Mouse (Mus musculus) limb, embryonic 15.5 days (tissue): ENCODE measurements around the gene Zbtb20. TPM values are rescaled to one million over a fixed set of nuclear protein-coding genes. Genes with fewer than 3 reads are reported as not detected.

ENCODE experiments used
- ATAC-seq: fragments of 200-750 bp; cut with Nextera tagmentation; 2 replicates; pipeline ENCODE4 v1.8.0; 2017; ENCODE audit warnings: low read depth, moderate TSS enrichment; ENCODE audit not compliant: insufficient number of reproducible peaks, low FRiP score, low TSS enrichment
- H3K27ac ChIP-seq: fragments of 300-500 bp; sonication (generic); 2 replicates; pipeline ENCODE4 v1.5.1; 2015; ENCODE audit warnings: moderate library complexity, mild to moderate bottlenecking, inconsistent platforms
- H3K27me3 ChIP-seq: fragments of 300-500 bp; sonication (generic); 2 replicates; pipeline ENCODE4 v1.6.1; 2015; ENCODE audit warnings: inconsistent platforms
- H3K36me3 ChIP-seq: fragments of 300-500 bp; sonication (generic); 2 replicates; pipeline ENCODE4 v1.6.1; 2015; ENCODE audit warnings: inconsistent platforms
- H3K4me1 ChIP-seq: fragments of 300-500 bp; sonication (generic); 2 replicates; pipeline ENCODE4 v1.6.1; 2015; ENCODE audit warnings: inconsistent platforms
- H3K4me2 ChIP-seq: fragments of 300-500 bp; sonication (generic); 2 replicates; pipeline ENCODE4 v1.6.1; 2015; ENCODE audit warnings: mild to moderate bottlenecking, inconsistent platforms
- H3K4me3 ChIP-seq: fragments of 300-500 bp; sonication (generic); 2 replicates; pipeline ENCODE4 v1.5.1; 2015; ENCODE audit warnings: mild to moderate bottlenecking, inconsistent platforms
- H3K9ac ChIP-seq: fragments of 300-500 bp; sonication (generic); 2 replicates; pipeline ENCODE4 v1.6.1; 2015; ENCODE audit warnings: inconsistent platforms
- H3K9me3 ChIP-seq: fragments of 300-500 bp; sonication (generic); 2 replicates; pipeline ENCODE4 v1.6.1; 2016; ENCODE audit warnings: inconsistent platforms
- WGBS: fragments of 180-500 bp; shearing (Covaris S2); methylation state at CpG from one replicate; pipeline ENCODE4 v1.1.7; 2015; 5-methylcytosine and 5-hydroxymethylcytosine counted together
- polyA plus RNA-seq: library from polyadenylated mRNA; unstranded; fragments of >200 nt; fragmentation: Nextera tagmentation; extraction: Ambion mirVana; gene quantifications from 2 replicates; pipeline ENCODE4 v1.2.1, GENCODE M21; 2015

Gene Zbtb20
- polyA plus RNA-seq, 1 experiment from 2014 or later = 22.4 TPM

- no peak overlapping the region for H3K4me3 ChIP-seq
- no peak overlapping the region for H3K4me2 ChIP-seq
- no peaks in the 10 kb centered on the region for H3K27me3 ChIP-seq
- no peak for ATAC-seq
- H3K9ac ChIP-seq = no peak overlapping the region
- H3K9me3 ChIP-seq = no peaks in the 10 kb centered on the region
- WGBS = 62% methylated on average over 2 of the region's 2 CpGs
- H3K36me3 ChIP-seq = no peaks in the 10 kb centered on the region
- H3K27ac ChIP-seq = no peak overlapping the region
- H3K4me1 ChIP-seq = no peaks in the 10 kb centered on the region
These were observed 296.5 kb downstream of the Zbtb20 start for GRCm38 (mm10) chr16:43172139-43172538.

DNA sequence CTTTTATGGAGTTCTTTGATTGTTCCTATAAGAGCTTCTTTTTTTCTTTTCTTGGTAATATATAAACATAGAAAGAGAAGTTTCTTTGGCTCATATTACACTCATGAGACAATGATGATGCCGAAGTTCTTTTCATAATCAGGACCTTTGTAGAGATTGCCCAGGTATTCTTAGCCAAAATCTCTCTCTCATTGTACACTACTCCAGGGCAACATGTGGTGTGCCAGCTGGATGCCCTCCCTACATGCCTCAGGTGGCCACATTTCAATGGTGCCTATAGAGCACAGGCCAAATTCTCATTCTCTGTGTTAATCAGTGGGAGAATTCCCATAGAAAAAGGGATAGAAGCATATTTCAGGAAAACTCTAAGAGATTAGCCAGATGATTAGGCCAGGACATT lies 297.2 kb downstream of the Zbtb20 start:
- no peaks in the 10 kb centered on the region for H3K9me3 ChIP-seq
- no peak overlapping the region for H3K4me3 ChIP-seq
- no peak overlapping the region for H3K4me2 ChIP-seq
- H3K27ac ChIP-seq = no peak overlapping the region
- WGBS = 79% methylated on average over 1 of the region's 1 CpGs
- no peak overlapping the region for H3K9ac ChIP-seq
- H3K36me3 ChIP-seq = no peaks in the 10 kb centered on the region
- no peak for ATAC-seq
- no peaks in the 10 kb centered on the region for H3K27me3 ChIP-seq
- no peaks in the 10 kb centered on the region for H3K4me1 ChIP-seq

GRCm38 (mm10) chr16:43174815-43175214 lies 299.1 kb downstream of the Zbtb20 start:
- H3K27ac ChIP-seq = no peak overlapping the region
- H3K4me1 ChIP-seq = no peaks in the 10 kb centered on the region
- 82% methylated on average over 2 of the region's 2 CpGs for WGBS
- no peaks in the 10 kb centered on the region for H3K9me3 ChIP-seq
- H3K27me3 ChIP-seq = no peaks in the 10 kb centered on the region
- H3K4me2 ChIP-seq = no peak overlapping the region
- no peaks in the 10 kb centered on the region for H3K36me3 ChIP-seq
- H3K9ac ChIP-seq = no peak overlapping the region
- ATAC-seq = no peak
- H3K4me3 ChIP-seq = no peak overlapping the region

DNA sequence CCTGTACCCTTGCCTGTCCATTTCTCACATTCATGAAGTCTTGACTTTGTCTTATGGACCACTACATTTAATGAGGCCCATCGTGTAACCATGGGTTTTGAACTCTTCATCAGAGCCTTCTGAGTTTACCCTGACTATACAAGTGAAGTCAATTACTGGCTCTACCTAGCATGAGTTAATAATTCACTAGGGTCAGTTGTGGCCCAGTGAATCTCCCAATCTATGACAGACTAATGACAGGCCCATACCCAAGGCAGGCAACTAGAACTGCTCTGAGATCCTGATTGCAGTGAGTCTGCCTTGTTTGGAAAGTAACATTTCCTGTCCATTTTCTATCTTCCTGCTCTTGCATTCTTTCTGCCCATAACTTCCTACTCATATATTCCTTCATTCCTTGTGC lies 305.4 kb downstream of the Zbtb20 start:
- no peaks in the 10 kb centered on the region for H3K4me1 ChIP-seq
- no peak overlapping the region for H3K9ac ChIP-seq
- no peak overlapping the region for H3K4me3 ChIP-seq
- H3K4me2 ChIP-seq = no peak overlapping the region
- H3K9me3 ChIP-seq = no peaks in the 10 kb centered on the region
- no peak for ATAC-seq
- H3K27me3 ChIP-seq = no peaks in the 10 kb centered on the region
- H3K27ac ChIP-seq = no peak overlapping the region
- 85% methylated on average over 1 of the region's 1 CpGs for WGBS
- no peaks in the 10 kb centered on the region for H3K36me3 ChIP-seq

GRCm38 (mm10) chr16:43190390-43190789 lies 314.7 kb downstream of the Zbtb20 start:
- no peaks in the 10 kb centered on the region for H3K27me3 ChIP-seq
- H3K4me1 ChIP-seq = no peaks in the 10 kb centered on the region
- no peak overlapping the region for H3K4me2 ChIP-seq
- no peak overlapping the region for H3K4me3 ChIP-seq
- no peaks in the 10 kb centered on the region for H3K36me3 ChIP-seq
- ATAC-seq = no peak
- no peak overlapping the region for H3K27ac ChIP-seq
- H3K9ac ChIP-seq = no peak overlapping the region
- H3K9me3 ChIP-seq = no peaks in the 10 kb centered on the region
- 88% methylated on average over 1 of the region's 1 CpGs for WGBS

GRCm38 (mm10) chr16:43191060-43191850 lies 315.6 kb downstream of the Zbtb20 start:
- ATAC-seq = no peak
- Histone ChIP-seq H3K9ac (no peak overlapping the region), H3K27me3 (no peaks in the 10 kb centered on the region), H3K27ac (0 out of 2 replicates have a peak overlapping the region, but pooled peaks have one; percentile 11), H3K36me3 (no peaks in the 10 kb centered on the region), H3K4me3 (no peak overlapping the region), H3K9me3 (no peaks in the 10 kb centered on the region), H3K4me2 (no peak overlapping the region), H3K4me1 (no peaks in the 10 kb centered on the region)
- 82% methylated on average over 9 of the region's 9 CpGs for WGBS

- H3K36me3 ChIP-seq = no peaks in the 10 kb centered on the region
- no peak overlapping the region for H3K9ac ChIP-seq
- no peak for ATAC-seq
- 74% methylated on average over 6 of the region's 6 CpGs for WGBS
- H3K4me3 ChIP-seq = no peak overlapping the region
- no peak overlapping the region for H3K4me2 ChIP-seq
- H3K27me3 ChIP-seq = no peaks in the 10 kb centered on the region
- H3K9me3 ChIP-seq = no peaks in the 10 kb centered on the region
- no peak overlapping the region for H3K27ac ChIP-seq
- H3K4me1 ChIP-seq = no peaks in the 10 kb centered on the region
These were observed 318.1 kb downstream of the Zbtb20 start for GRCm38 (mm10) chr16:43193631-43194239.

DNA sequence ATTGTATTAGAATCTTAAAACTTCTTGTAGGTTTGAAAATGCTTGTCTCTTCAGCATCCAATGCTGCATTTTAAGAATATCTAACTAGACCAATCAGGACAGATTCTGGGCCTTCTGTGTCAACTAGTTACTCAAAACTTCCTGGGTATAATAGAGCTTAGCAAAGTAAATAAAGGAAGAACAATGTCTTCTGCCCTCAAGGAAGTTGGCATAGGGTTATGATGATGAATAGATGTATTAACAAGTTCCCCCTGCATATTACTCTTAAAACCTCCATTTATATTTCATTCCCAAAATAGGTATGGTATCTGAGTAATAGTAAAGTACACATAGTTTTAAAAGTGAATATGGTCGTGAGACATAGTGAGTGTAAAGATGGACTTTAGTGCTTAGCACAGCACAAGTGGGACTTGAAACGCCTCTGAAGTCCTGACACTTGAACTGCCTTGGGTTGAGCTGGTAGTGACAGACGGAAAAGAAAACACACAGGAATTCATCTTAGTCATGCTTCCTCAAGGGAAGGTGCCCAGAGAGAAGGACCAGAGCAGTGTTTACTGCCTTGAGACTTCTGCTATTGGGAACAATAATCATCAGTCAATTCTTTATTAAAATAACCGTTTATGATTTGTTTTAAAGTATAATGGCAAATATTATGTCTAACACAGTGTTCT lies 341.8 kb downstream of the Zbtb20 start:
- Histone ChIP-seq H3K4me2 (no peak overlapping the region), H3K9ac (no peak overlapping the region), H3K27ac (no peak overlapping the region), H3K36me3 (no peaks in the 10 kb centered on the region), H3K4me1 (0 out of 2 replicates have a peak, but pooled peaks cover 2% of the 10 kb centered on the region), H3K9me3 (no peaks in the 10 kb centered on the region), H3K27me3 (no peaks in the 10 kb centered on the region), H3K4me3 (no peak overlapping the region)
- ATAC-seq = no peak
- 61% methylated on average over 4 of the region's 4 CpGs for WGBS

DNA sequence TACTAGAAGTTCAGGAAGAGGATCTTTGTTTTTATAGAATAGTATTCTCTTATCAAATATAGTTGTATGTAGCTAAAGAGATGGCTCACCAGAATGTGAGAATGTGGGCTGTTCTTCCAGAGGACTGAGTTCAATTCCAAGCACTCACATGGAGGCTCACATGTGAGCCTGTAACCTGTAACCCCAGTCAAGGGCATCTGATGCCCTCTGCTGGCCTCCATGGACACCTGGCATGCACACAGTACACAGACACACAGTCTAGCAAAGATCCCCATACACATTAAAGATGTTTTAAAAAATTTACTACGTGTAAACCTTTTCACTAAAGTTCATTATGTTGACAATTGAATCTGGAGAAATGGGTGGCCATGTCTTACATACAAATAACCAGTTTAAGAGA lies 343.7 kb downstream of the Zbtb20 start:
- WGBS = 83% methylated on average over 1 of the region's 1 CpGs

GRCm38 (mm10) chr16:43221313-43221712 lies 345.6 kb downstream of the Zbtb20 start:
- no peak for ATAC-seq
- no peaks in the 10 kb centered on the region for H3K27me3 ChIP-seq
- no peak overlapping the region for H3K4me3 ChIP-seq
- no peak overlapping the region for H3K4me2 ChIP-seq
- H3K4me1 ChIP-seq = 0 out of 2 replicates have a peak, but pooled peaks cover 2% of the 10 kb centered on the region
- 38% methylated on average over 4 of the region's 4 CpGs for WGBS
- H3K27ac ChIP-seq = no peak overlapping the region
- H3K9me3 ChIP-seq = no peaks in the 10 kb centered on the region
- no peak overlapping the region for H3K9ac ChIP-seq
- H3K36me3 ChIP-seq = no peaks in the 10 kb centered on the region

More for the DNA sequence above, 343.7 kb downstream of the Zbtb20 start:
- Histone ChIP-seq H3K4me1 (0 out of 2 replicates have a peak, but pooled peaks cover 2% of the 10 kb centered on the region), H3K4me3 (no peak overlapping the region), H3K36me3 (no peaks in the 10 kb centered on the region), H3K9ac (no peak overlapping the region), H3K27ac (no peak overlapping the region), H3K4me2 (no peak overlapping the region), H3K27me3 (no peaks in the 10 kb centered on the region), H3K9me3 (no peaks in the 10 kb centered on the region)
- ATAC-seq = no peak

GRCm38 (mm10) chr16:43230253-43230652 lies 354.6 kb downstream of the Zbtb20 start:
- no peak overlapping the region for H3K4me2 ChIP-seq
- H3K9me3 ChIP-seq = no peaks in the 10 kb centered on the region
- ATAC-seq = no peak
- H3K9ac ChIP-seq = no peak overlapping the region
- WGBS = 68% methylated on average over 4 of the region's 4 CpGs
- H3K4me1 ChIP-seq = no peaks in the 10 kb centered on the region
- no peaks in the 10 kb centered on the region for H3K36me3 ChIP-seq
- no peak overlapping the region for H3K27ac ChIP-seq
- H3K27me3 ChIP-seq = no peaks in the 10 kb centered on the region
- no peak overlapping the region for H3K4me3 ChIP-seq

DNA sequence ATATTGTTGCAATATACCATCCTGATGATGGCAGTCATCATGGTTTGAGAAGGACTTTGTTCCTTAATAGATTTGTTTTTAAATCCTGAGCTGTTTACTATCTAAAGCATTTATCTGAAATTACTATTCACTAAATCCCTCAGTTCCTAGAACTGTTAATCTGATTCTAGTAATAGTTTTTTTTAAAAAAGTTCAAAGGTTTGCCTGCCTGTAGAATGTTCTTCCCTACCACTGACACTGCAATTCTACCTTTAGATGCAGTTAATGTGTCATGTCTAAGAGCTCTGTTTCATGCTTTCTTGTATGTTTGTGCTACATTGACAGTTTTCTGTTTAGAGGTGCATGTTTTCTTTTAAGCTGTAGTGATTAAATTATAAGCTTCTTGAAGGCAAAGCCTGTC lies 358.6 kb downstream of the Zbtb20 start:
- ATAC-seq = no peak
- no peaks in the 10 kb centered on the region for H3K27me3 ChIP-seq
- H3K9ac ChIP-seq = no peak overlapping the region
- H3K36me3 ChIP-seq = no peaks in the 10 kb centered on the region
- no peaks in the 10 kb centered on the region for H3K9me3 ChIP-seq
- H3K4me2 ChIP-seq = no peak overlapping the region
- H3K4me3 ChIP-seq = no peak overlapping the region
- H3K4me1 ChIP-seq = peaks cover 3% of the 10 kb centered on the region; the same call in 1 of the 2 replicates
- no peak overlapping the region for H3K27ac ChIP-seq
